Mouse (Mus musculus): ENCODE measurements around the gene Usp46. TPM values are rescaled to one million over a fixed set of nuclear protein-coding genes. Genes with fewer than 3 reads are reported as not detected.

The Usp46 gene
- polyA plus RNA-seq, 1 experiment = 15.5 TPM

DNA sequence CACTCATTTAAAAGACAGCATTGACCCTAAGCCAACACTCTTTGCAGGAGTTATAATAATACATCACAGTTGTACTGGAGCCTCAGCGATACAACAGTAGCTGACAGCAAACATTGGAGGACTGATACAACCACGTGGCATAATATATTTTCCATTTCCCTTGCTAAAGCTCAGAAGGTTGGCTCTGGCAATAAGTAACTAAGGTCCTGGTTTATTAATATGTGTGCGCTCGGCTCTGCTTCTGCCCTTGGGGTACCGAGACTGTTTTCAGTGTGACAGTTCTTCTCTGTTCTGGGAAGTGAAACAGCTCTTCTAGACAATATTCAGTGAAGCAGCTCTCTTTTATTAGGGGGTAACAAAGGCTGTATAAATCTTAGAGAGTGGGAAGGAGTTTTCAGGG is 50.7 kb downstream of the Usp46 start:
- no peak overlapping the region for H3K4me3 ChIP-seq (ENCODE audit: insufficient read depth, low read depth, low read length)
- no peaks in the 10 kb centered on the region for H3K4me1 ChIP-seq (ENCODE audit: control insufficient read depth, insufficient read depth, insufficient read length, low read length)
- no peak overlapping the region for H3K27ac ChIP-seq (replicated peaks; ENCODE audit: low read depth, low read length)

DNA sequence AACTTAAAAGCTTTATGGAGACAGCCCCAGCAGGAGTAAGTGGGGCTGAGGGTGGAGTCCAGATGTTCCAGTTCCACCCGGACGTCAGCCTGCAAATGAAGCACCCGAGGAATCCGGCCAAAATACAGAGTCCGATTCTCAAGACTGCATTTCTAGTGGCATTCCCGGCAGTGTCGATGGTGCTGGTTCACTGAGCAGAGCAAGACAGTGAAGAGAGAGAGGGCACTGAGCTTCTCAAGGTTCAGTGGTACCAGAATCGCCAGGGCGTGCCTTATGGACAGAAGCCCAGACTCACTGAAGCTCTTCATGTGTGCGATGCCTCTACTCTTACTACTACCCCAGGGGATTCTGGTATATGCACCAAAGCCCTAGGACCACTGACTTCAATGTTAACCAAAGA is 56.6 kb downstream of the Usp46 start:
- H3K4me3 ChIP-seq (ENCODE audit: insufficient read depth, low read depth, low read length) = no peak overlapping the region
- no peak overlapping the region for H3K27ac ChIP-seq (replicated peaks; ENCODE audit: low read depth, low read length)
- H3K4me1 ChIP-seq (ENCODE audit: control insufficient read depth, insufficient read depth, insufficient read length, low read length) = no peaks in the 10 kb centered on the region

DNA sequence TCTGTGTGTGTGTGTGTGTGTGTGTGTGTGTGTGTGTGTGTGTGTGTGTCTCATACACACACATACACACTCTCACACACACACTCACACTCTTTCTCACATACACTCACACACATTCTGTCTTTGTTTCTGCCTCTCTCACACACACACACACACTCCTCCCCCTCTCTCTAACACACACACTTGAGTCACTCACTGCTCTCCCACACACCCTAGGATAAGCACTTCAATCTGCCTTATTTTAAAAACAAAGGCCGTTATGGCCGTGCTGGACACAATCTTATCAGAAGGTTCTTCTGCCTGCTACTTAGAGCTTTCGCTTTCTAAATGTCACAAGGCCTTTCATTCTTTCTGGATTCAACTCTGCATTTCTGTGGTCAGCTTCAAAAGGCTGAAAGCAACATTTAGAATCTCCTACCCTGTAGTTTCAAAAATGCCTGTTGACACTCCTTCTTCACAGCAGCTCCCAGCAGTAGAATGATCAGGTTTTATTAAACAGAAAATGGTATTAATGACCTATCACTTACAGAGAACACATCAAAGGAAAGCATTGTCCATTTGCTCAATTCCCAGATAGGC is 60.6 kb downstream of the Usp46 start:
- no peak overlapping the region for H3K4me3 ChIP-seq (ENCODE audit: insufficient read depth, low read depth, low read length)
- H3K4me1 ChIP-seq (ENCODE audit: control insufficient read depth, insufficient read depth, insufficient read length, low read length) = no peaks in the 10 kb centered on the region
- H3K27ac ChIP-seq (replicated peaks; ENCODE audit: low read depth, low read length) = peak overlapping the region; percentile 45; the same call in 1 of the 2 replicates

DNA sequence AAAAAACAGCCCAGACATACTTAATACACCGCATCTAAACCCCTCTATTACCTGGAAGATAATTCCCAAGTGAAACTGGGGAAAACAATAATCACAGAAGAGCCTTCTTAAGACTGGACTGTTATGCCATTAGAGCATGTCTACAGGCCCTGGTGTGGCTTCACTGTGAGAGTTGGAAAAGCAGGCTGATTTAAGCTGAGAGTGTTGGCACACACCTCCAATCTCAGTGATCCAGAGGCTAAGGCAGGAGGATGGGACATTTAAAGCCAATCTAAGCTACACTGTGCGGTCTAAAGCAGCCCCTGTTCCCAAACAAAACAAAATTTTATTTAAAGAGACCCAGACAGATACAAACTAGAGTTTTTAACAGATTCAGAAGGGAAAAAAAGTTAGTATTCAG is 62.3 kb downstream of the Usp46 start:
- H3K4me1 ChIP-seq (ENCODE audit: control insufficient read depth, insufficient read depth, insufficient read length, low read length) = no peaks in the 10 kb centered on the region
- no peak overlapping the region for H3K4me3 ChIP-seq (ENCODE audit: insufficient read depth, low read depth, low read length)
- no peak overlapping the region for H3K27ac ChIP-seq (replicated peaks; ENCODE audit: low read depth, low read length)

DNA sequence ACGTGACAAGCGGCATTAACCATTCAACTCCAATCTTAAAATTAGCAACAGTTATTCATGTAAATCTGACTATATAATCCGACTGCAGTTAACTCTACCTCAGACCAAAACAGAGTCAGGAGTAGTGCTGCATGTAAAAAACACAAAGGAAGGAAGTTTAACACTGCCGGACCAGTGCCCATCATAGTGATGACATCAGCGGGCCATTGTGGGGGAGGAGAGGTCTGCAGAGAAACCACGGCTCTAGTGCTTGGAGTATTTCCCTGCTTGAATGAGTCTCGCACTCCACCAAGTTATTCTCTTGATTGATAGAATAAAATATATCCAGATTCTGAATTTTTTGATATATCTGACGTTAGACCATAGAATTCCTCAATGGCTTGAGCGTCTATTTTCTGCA is 66.5 kb downstream of the Usp46 start:
- Histone ChIP-seq H3K4me1 (ENCODE audit: control insufficient read depth, insufficient read depth, insufficient read length, low read length) (no peaks in the 10 kb centered on the region), H3K27ac (replicated peaks; ENCODE audit: low read depth, low read length) (no peak overlapping the region), H3K4me3 (ENCODE audit: insufficient read depth, low read depth, low read length) (no peak overlapping the region)

DNA sequence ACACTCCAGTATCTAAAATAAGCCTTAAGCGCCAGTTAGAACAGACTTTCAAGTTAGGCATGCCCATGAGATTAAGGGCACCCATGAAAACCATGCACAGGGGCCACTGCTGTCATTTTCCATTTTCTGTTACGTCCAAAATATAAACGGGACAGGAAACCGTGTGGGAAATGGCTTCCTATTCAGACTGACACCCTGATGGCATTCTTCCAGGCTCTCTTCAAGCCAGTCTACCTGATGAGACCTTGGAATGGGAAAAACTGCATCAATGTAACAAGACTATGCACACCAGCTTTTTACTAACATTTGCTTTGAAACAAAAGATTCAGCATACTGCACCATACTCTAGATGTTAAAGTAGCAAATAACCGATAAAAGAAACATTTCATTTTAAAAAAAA is 69.3 kb downstream of the Usp46 start:
- H3K27ac ChIP-seq (replicated peaks; ENCODE audit: low read depth, low read length) = no peak overlapping the region
- no peak overlapping the region for H3K4me3 ChIP-seq (ENCODE audit: insufficient read depth, low read depth, low read length)
- H3K4me1 ChIP-seq (ENCODE audit: control insufficient read depth, insufficient read depth, insufficient read length, low read length) = no peaks in the 10 kb centered on the region

DNA sequence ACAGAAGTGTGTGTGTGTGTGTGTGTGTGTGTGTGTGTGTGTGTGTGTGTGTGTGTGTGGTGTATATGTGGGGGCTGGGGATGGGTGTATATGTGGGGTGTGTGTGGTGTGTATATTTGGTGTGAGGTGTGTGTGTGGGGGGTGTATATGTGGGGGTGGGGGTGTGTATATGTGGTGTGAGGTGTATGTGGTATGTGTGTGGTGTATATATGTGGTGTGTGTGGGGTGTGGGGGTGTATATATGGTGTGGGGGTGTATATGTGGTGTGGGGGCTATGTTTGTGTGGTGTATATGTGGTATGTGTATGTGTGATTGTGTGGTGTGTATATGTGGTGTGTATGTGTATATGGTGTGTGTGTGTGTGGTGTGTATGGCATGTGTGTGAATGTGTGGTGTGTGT is 73.4 kb downstream of the Usp46 start:
- Histone ChIP-seq H3K4me1 (ENCODE audit: control insufficient read depth, insufficient read depth, insufficient read length, low read length) (no peaks in the 10 kb centered on the region), H3K4me3 (ENCODE audit: insufficient read depth, low read depth, low read length) (no peak overlapping the region), H3K27ac (replicated peaks; ENCODE audit: low read depth, low read length) (no peak overlapping the region)

DNA sequence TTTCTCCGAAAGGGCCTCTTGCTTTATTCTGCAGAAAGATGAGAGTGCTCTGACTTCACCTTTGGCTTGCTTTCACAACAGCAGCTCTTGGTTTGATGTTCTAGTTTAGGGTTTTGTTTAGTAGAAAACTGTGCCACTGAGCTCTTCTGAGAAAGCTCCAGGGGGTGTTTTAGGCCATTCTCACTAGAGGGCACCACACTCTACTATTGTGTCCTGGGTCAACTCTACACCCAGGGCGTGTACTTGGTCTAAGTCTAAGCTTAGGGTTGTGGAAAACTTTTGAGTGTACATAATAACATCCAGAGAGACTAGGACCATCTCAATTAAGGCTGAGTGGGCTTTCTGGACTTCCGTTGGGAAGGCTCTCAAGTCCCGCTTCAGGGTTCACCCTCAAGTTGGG is 74.7 kb downstream of the Usp46 start:
- Histone ChIP-seq H3K4me1 (ENCODE audit: control insufficient read depth, insufficient read depth, insufficient read length, low read length) (no peaks in the 10 kb centered on the region), H3K27ac (replicated peaks; ENCODE audit: low read depth, low read length) (no peak overlapping the region), H3K4me3 (ENCODE audit: insufficient read depth, low read depth, low read length) (no peak overlapping the region)

DNA sequence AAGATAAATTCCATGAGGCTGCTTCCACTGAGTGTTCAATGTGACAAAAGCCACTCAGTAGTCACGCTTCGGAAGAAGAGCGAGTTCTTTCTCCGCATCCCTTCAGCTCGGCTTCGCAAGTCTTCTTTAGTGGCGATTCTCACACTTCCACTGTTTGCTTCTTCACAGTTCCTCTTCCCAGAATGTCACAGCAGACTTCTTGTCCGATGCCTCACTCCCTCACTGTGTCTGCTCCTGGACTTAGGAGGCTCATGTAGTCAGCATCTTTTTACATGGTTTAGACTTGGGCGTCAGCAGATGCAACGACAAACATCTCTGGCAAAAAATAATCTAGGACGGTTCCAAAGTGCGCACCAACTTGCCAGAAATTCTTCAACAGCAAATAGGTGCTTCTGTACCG is 75.9 kb downstream of the Usp46 start:
- Histone ChIP-seq H3K4me3 (ENCODE audit: insufficient read depth, low read depth, low read length) (no peak overlapping the region), H3K27ac (replicated peaks; ENCODE audit: low read depth, low read length) (no peak overlapping the region), H3K4me1 (ENCODE audit: control insufficient read depth, insufficient read depth, insufficient read length, low read length) (no peaks in the 10 kb centered on the region)

DNA sequence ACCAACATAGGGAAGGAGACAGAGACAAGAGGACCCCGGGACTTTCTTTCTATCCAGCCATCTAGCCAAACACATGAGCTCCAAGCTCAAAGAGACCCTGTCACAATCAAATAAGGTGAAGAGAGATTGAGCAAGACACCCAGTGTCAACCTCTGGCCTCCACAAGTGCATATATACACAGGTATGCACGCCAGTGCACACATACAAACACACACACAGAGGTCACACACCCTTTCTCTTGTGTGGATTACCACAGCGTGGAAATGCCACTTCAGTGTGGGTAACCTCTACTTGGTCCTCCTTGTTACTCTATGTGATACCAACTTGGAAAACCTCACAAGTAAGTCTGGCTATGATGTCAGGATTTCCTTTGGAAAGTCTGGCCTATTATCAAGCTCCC is 78.7 kb downstream of the Usp46 start:
- no peak overlapping the region for H3K4me3 ChIP-seq (ENCODE audit: insufficient read depth, low read depth, low read length)
- no peaks in the 10 kb centered on the region for H3K4me1 ChIP-seq (ENCODE audit: control insufficient read depth, insufficient read depth, insufficient read length, low read length)
- H3K27ac ChIP-seq (replicated peaks; ENCODE audit: low read depth, low read length) = no peak overlapping the region

DNA sequence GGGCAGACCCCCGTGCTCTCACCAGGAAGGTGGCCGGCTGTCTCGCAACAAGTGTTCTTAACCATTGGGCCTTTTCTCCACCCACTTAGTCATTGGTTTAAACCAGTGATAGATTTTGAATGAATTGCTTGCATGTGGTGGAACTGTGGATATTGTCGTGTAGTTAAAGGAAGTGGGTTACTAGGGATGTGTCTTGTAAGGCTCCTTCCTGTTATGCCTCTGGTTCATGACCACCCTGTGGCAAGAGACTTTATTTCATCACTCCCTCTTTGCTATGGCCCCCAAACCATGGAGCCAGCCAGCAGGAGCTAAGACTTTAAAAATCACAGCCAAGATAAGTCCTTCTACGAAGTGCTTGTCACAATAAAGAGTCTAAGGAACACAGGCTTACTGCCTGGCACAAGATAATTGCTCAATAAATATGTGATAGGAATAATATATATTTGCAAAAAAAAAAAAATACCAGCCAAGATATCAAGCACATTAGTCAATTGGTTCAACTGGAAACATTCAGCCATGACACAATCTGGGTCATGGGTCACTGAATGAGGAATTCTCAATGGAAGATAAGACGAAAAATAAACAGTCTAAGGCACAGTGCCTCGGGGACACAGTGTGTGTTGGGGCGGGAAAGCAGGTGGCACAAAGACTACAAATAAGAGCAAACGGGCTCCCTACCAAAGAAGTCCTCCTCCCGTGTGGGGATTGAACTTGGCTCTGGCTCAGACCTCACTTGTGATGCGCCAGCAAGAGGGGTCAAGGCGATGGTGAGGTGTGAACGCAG is 80.3 kb downstream of the Usp46 start:
- Histone ChIP-seq H3K4me1 (ENCODE audit: control insufficient read depth, insufficient read depth, insufficient read length, low read length) (no peaks in the 10 kb centered on the region), H3K27ac (replicated peaks; ENCODE audit: low read depth, low read length) (no peak overlapping the region; the same call in 1 of the 2 replicates), H3K4me3 (ENCODE audit: insufficient read depth, low read depth, low read length) (no peak overlapping the region)

DNA sequence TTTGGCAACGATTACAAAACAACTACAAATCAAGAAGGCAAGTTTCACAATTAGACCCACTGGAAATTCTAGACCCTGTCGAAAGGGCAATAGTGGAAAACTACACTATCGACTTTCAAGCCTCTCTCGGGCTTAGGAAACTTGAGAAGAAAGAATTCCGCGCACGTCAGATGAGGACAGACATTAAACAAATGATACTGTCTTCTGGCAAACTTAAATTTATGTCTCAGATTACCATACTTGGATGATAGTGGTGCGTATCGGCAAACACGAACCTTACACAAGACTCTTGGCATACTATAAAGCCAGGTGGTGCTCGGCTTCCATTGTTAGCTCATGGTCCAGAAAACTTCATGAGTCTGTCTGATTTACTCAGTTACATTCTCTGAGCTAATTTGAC is 90.8 kb downstream of the Usp46 start:
- Histone ChIP-seq H3K27ac (replicated peaks; ENCODE audit: low read depth, low read length) (peak overlapping the region; percentile 55), H3K4me3 (ENCODE audit: insufficient read depth, low read depth, low read length) (no peak overlapping the region), H3K4me1 (ENCODE audit: control insufficient read depth, insufficient read depth, insufficient read length, low read length) (no peaks in the 10 kb centered on the region)

DNA sequence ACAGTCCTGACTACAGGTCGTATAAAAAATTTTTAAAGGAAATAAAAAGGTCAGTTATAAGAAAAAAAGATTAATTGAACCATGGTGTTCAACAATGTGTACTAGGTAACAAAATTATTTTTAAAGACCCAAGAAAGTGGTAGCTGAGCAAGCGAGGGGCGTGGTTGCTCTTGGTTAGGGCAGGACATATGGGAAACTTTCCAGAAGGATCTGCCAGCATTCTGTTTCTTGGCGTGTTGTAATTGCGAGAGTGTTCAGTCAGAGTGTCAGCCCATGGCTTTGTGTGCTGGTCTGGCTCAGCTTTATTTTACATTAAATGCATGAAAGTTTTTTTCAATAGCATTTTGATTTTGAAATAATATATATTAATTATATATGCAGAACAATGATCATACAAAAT is 96.5 kb downstream of the Usp46 start:
- Histone ChIP-seq H3K4me3 (ENCODE audit: insufficient read depth, low read depth, low read length) (no peak overlapping the region), H3K27ac (replicated peaks; ENCODE audit: low read depth, low read length) (no peak overlapping the region), H3K4me1 (ENCODE audit: control insufficient read depth, insufficient read depth, insufficient read length, low read length) (no peaks in the 10 kb centered on the region)

DNA sequence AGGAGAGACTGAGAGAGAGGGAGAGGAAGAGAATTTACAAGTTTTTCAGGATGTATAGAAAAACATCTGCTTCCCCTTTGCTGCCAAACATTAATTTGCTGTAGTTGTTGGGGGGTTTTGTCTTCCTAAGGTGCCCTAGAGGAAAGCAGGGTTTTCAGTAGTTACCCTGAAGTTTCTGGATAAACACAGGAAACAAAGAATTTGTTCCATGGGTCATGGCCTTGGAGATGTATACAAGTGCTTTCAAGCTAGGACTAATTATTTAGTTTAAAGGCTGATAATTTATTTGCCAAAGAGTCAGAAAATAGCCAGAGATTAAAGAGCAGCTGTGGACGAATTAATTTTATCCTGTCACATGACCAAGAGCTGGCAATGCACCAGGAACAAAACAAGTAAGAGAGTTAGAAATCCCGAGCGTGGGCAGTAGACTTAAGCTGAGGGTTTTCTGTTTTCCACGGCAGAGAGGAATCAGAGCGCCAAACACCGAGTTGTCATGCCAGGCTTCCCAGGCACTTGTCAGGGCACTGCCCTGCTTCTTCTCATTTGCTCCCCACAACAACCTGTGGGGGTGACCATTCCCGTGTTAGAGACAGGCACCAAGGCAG is 98.1 kb downstream of the Usp46 start:
- no peak overlapping the region for H3K27ac ChIP-seq (replicated peaks; ENCODE audit: low read depth, low read length)

DNA sequence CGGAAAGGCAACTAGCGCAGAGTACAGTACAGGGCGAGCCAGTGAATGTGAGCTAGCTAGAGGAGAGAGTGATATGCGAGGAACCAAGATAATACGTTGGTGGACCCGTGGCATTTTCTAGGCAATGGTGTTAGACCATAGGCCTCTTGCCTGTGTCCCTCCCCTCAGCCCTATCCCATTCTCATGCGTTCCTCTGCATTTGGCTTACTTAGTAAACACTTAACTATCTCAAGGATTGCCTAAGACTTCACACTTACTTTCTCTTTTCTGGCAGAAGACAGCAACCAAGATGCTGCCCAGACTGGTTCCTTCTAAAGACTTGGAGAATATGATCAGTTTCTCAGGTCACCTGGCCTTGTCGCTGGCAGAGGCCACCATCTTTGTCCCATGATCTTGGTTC is 98.9 kb downstream of the Usp46 start:
- Histone ChIP-seq H3K27ac (replicated peaks; ENCODE audit: low read depth, low read length) (no peak overlapping the region), H3K4me1 (ENCODE audit: control insufficient read depth, insufficient read depth, insufficient read length, low read length) (no peaks in the 10 kb centered on the region), H3K4me3 (ENCODE audit: insufficient read depth, low read depth, low read length) (no peak overlapping the region)

More for the DNA sequence above, 98.1 kb downstream of the Usp46 start:
- no peak overlapping the region for H3K4me3 ChIP-seq (ENCODE audit: insufficient read depth, low read depth, low read length)
- no peaks in the 10 kb centered on the region for H3K4me1 ChIP-seq (ENCODE audit: control insufficient read depth, insufficient read depth, insufficient read length, low read length)

DNA sequence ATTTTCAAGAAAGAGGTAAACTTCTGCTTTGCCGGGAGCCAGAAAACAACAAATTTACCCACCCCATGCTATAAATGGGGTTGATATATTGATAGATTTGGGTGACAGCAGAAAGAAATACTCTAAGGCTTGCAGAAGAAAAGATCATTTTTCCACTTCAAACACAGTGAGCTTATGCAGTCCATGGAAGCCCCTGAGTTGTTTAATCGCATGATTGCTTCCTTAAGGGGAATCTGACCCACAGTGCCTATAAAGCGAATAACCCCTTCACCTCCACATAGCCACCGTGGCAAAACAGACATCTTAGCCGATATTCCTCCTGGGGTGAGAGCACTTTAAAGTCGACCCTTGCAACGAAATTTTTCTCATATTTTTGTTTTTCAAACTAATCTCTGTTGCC is 108.5 kb downstream of the Usp46 start:
- Histone ChIP-seq H3K4me3 (ENCODE audit: insufficient read depth, low read depth, low read length) (no peak overlapping the region), H3K27ac (replicated peaks; ENCODE audit: low read depth, low read length) (no peak overlapping the region), H3K4me1 (ENCODE audit: control insufficient read depth, insufficient read depth, insufficient read length, low read length) (no peaks in the 10 kb centered on the region)
